Mouse (Mus musculus) CH12.LX (cell line): ENCODE results near the gene Cachd1. TPM values are rescaled to one million over a fixed set of nuclear protein-coding genes. Genes with fewer than 3 reads are reported as not detected.

Source experiments
- DNase-seq: peaks from one replicate; pipeline ENCODE4 v3.0.0-alpha.2; 2013; ENCODE audit errors: extremely low read depth
- H3K27ac ChIP-seq: 2 replicates; pipeline ENCODE4 v1.5.1; 2012; ENCODE audit warnings: low read depth, mild to moderate bottlenecking, control low read depth, moderate library complexity; ENCODE audit not compliant: insufficient read depth
- H3K27me3 ChIP-seq: replicated peaks from 2 replicates; pipeline ENCODE3; 2012; ENCODE audit warnings: inconsistent platforms
- H3K36me3 ChIP-seq, 2 experiments: replicated peaks in 1 of 2; 2 replicates each; pipeline versions ENCODE3 to v1.6.1; 2012; ENCODE audit warnings: inconsistent platforms in 1 of 2, low read length in 1 of 2, mild to moderate bottlenecking in 1 of 2, mixed read lengths in 1 of 2, moderate library complexity in 1 of 2; ENCODE audit not compliant: control insufficient read depth in 1 of 2, insufficient read depth in 1 of 2
- H3K4me1 ChIP-seq, 2 experiments: 2 replicates each; pipeline ENCODE4 v1.6.1; 2012; ENCODE audit warnings: inconsistent platforms in 1 of 2, moderate library complexity in 1 of 2; ENCODE audit not compliant: insufficient read depth in 2 of 2, control insufficient read depth in 1 of 2
- H3K4me2 ChIP-seq: 2 replicates; pipeline ENCODE4 v1.6.1; 2012; ENCODE audit warnings: low read depth, mild to moderate bottlenecking, control low read depth; ENCODE audit not compliant: poor library complexity, insufficient read depth, severe bottlenecking
- H3K4me3 ChIP-seq, 3 experiments: fragments of 150-350 bp in 1 of 3; sonication (generic) in 1 of 3; replicated peaks in 1 of 3; 2 replicates each; pipeline versions ENCODE3 to v1.5.1; 2011 to 2012; ENCODE audit warnings: low read depth in 2 of 3, low read length in 2 of 3, mild to moderate bottlenecking in 2 of 3, moderate library complexity in 2 of 3, control low read depth in 1 of 3, improper control_type of control experiment in 1 of 3, inconsistent platforms in 1 of 3, mixed read lengths in 1 of 3; ENCODE audit not compliant: poor library complexity in 1 of 3
- H3K79me2 ChIP-seq: replicated peaks from 2 replicates; pipeline ENCODE4 v1.6.1; 2012; ENCODE audit warnings: mild to moderate bottlenecking, moderate library complexity; ENCODE audit not compliant: control insufficient read depth, poor library complexity, insufficient read depth, severe bottlenecking; ENCODE audit errors: extremely low read depth
- H3K9ac ChIP-seq: 2 replicates; pipeline ENCODE4 v1.6.1; 2012; ENCODE audit warnings: low read depth, mild to moderate bottlenecking, control low read depth, moderate library complexity; ENCODE audit not compliant: insufficient read depth
- H3K9me3 ChIP-seq: replicated peaks from 2 replicates; pipeline ENCODE3; 2012; ENCODE audit warnings: low read length, inconsistent platforms, mixed read lengths
- BHLHE40 ChIP-seq: IDR thresholded peaks from 2 replicates; pipeline ENCODE4 v1.6.1; 2011; ENCODE audit warnings: mild to moderate bottlenecking, low read depth, low read length, improper control_type of control experiment
- CHD1 ChIP-seq: IDR thresholded peaks from 2 replicates; pipeline ENCODE4 v1.6.1; 2012; ENCODE audit warnings: low read depth, low read length, improper control_type of control experiment, inconsistent platforms
- EP300 ChIP-seq: IDR thresholded peaks from 2 replicates; pipeline ENCODE4 v1.6.1; 2011; ENCODE audit warnings: low read length, improper control_type of control experiment
- ETS1 ChIP-seq: conservative IDR thresholded peaks from 2 replicates; pipeline ENCODE4 v1.6.1; 2012; ENCODE audit warnings: low read depth, mild to moderate bottlenecking, inconsistent platforms, low read length, improper control_type of control experiment, moderate library complexity
- HCFC1 ChIP-seq: IDR thresholded peaks from 2 replicates; pipeline ENCODE4 v1.6.1; 2012; ENCODE audit warnings: low read depth, mild to moderate bottlenecking, inconsistent platforms, low read length, improper control_type of control experiment
- MAX ChIP-seq: IDR thresholded peaks from 2 replicates; pipeline ENCODE4 v1.6.1; 2011; ENCODE audit warnings: low read length, improper control_type of control experiment
- MYC ChIP-seq: IDR thresholded peaks from 2 replicates; pipeline ENCODE4 v1.6.1; 2011; ENCODE audit warnings: low read depth, mild to moderate bottlenecking, improper control_type of control experiment, low read length
- NELFE ChIP-seq: IDR thresholded peaks from 2 replicates; pipeline ENCODE4 v1.6.1; 2011; ENCODE audit warnings: low read depth, low read length, improper control_type of control experiment
- PAX5 ChIP-seq: IDR thresholded peaks from 2 replicates; pipeline ENCODE4 v1.6.1; 2012; ENCODE audit warnings: low read length, inconsistent platforms, mixed read lengths
- POLR2A ChIP-seq: IDR thresholded peaks from 2 replicates; pipeline ENCODE4 v1.6.1; 2011; ENCODE audit warnings: low read depth, mild to moderate bottlenecking, improper control_type of control experiment, low read length
- SMC3 ChIP-seq: IDR thresholded peaks from 2 replicates; pipeline ENCODE4 v1.6.1; 2011; ENCODE audit warnings: low read depth, low read length, improper control_type of control experiment
- ZMIZ1 ChIP-seq: IDR thresholded peaks from 2 replicates; pipeline ENCODE4 v1.6.1; 2012; ENCODE audit warnings: low read depth, mild to moderate bottlenecking, inconsistent platforms, low read length, improper control_type of control experiment
- ZNF384 ChIP-seq: IDR thresholded peaks from 2 replicates; pipeline ENCODE4 v1.6.1; 2012; ENCODE audit warnings: low read depth, low read length, improper control_type of control experiment, inconsistent platforms
- dilution Hi-C: fragments of 300-500 bp; cut with MboI; formaldehyde crosslinking; loops from 2 replicates; pipeline ENCODE4 v1.14.3; 2020; ENCODE audit warnings: low sequenced_read_pairs; ENCODE audit not compliant: extremely low pct_unique_long_range_greater_than_20kb, extremely low pct_ligation_motif_present
- in situ Hi-C: fragments of 300-500 bp; cut with MboI; formaldehyde crosslinking; loops from 3 replicates; pipeline ENCODE4 v1.14.3; 2019; ENCODE audit warnings: low sequenced_read_pairs, low pct_ligation_motif_present, low pct_unique_long_range_greater_than_20kb, mixed read lengths
- polyA plus RNA-seq: library from polyadenylated mRNA; unstranded; fragments of >175 nt; gene quantifications from 2 replicates; pipeline ENCODE4 v1.2.1, GENCODE M21; 2012; ENCODE audit warnings: low read depth; ENCODE audit not compliant: insufficient read length
- total RNA-seq, 2 experiments: library from RNA; depleted of rRNA; stranded (reverse); fragments of 300-350 nt in 1 of 2; fragments of >200 nt in 1 of 2; gene quantifications; 2 replicates each; pipeline ENCODE4 v1.2.3; 2012 to 2014

Gene Cachd1
- total and polyA plus RNA-seq, 3 experiments: 0.13 to 0.24 (median 0.20) TPM

GRCm38 (mm10) chr4:101076425-101076824 is 299.9 kb downstream of the Cachd1 start:
- TF ChIP-seq MAX (no peak), ZNF384 (no peak), POLR2A (no peak), CHD1 (no peak), EP300 (no peak), BHLHE40 (no peak), HCFC1 (no peak), NELFE (no peak), MYC (no peak), PAX5 (no peak), ETS1 (no peak), SMC3 (no peak), ZMIZ1 (no peak)
- Histone ChIP-seq H3K36me3 (no peaks in the 10 kb centered on the region), H3K9me3 (no peaks in the 10 kb centered on the region)

More at GRCm38 (mm10) chr4:101076425-101076824, 299.9 kb downstream of the Cachd1 start:
- H3K27ac ChIP-seq: no peak overlapping the region
- dilution Hi-C loops (no loop called here), in situ Hi-C loops (no loop called here)
- peaks cover 0 to 4% of the 10 kb centered on the region in 2 experiments; a peak in 2 of 4 replicates for H3K4me1 ChIP-seq
- no peak overlapping the region for H3K4me3 ChIP-seq
- no peak overlapping the region for H3K4me2 ChIP-seq
- no peaks in the 10 kb centered on the region for H3K79me2 ChIP-seq
- DNase-seq: no peak
- no peak overlapping the region for H3K9ac ChIP-seq
- peaks cover 6% of the 10 kb centered on the region for H3K27me3 ChIP-seq

Other genes with a start within 250 kb of the Cachd1 start
- not detected in 2 replicates for gene Gm10577, start 244.0 kb downstream of the Cachd1 start, total RNA-seq (2012; rRNA removed)
- not detected in 2 replicates for gene Gm10577, start 244.0 kb downstream of the Cachd1 start, total RNA-seq (2014; rRNA removed)
- gene Gm10577, start 244.0 kb downstream of the Cachd1 start, polyA plus RNA-seq: not detected in 2 replicates